Mouse (Mus musculus) cerebellum, adult 2 months (tissue): Measurements from ENCODE around the gene Spaca6.
A peak's percentile ranks its signal among the peaks of the same experiment; 100 is the strongest.

Source experiments
- CTCF ChIP-seq: fragments of 200-500 bp; IDR thresholded peaks from 2 replicates; pipeline ENCODE4 v1.5.1; 2011; ENCODE audit warnings: low read depth, mild to moderate bottlenecking, control low read depth, low read length, moderate library complexity, borderline replicate concordance; ENCODE audit not compliant: insufficient read depth
- POLR2A ChIP-seq: fragments of 200-500 bp; IDR thresholded peaks from 2 replicates; pipeline ENCODE4 v1.6.1; 2011; ENCODE audit warnings: low read length, control low read depth, borderline replicate concordance; ENCODE audit not compliant: insufficient read depth

GRCm38 (mm10) chr17:17826751-17827657 lies at the start of gene Spaca6:
- TF ChIP-seq POLR2A: peak; percentile 99
- TF ChIP-seq CTCF: no peak
